Mouse (Mus musculus) brain, adult 2 months (tissue): ENCODE results near the gene Mcrip2.

Source experiments
- DNase-seq: peaks from one replicate; pipeline ENCODE4 v3.0.0; 2011; ENCODE audit warnings: low read depth, low spot score

Mcrip2 gene

GRCm38 (mm10) chr17:25834595-25835222 lies 33.9 kb downstream of the Mcrip2 start:
- no peak for DNase-seq

GRCm38 (mm10) chr17:25833961-25834594 lies 34.5 kb downstream of the Mcrip2 start:
- no peak for DNase-seq

GRCm38 (mm10) chr17:25833291-25833663 lies 35.3 kb downstream of the Mcrip2 start, which contains the start of gene Stub1:
TSS of gene Stub1 (minus strand) at chr17:25833404.
- peak; percentile 96 for DNase-seq

GRCm38 (mm10) chr17:25832436-25833290 lies 35.9 kb downstream of the Mcrip2 start:
- DNase-seq, result peak; percentile 100

GRCm38 (mm10) chr17:25831451-25832281 lies 36.9 kb downstream of the Mcrip2 start:
- DNase-seq, result no peak

GRCm38 (mm10) chr17:25830806-25831431 lies 37.6 kb downstream of the Mcrip2 start:
- no peak for DNase-seq

GRCm38 (mm10) chr17:25830200-25830753 lies 38.3 kb downstream of the Mcrip2 start:
- DNase-seq, result no peak

GRCm38 (mm10) chr17:25829558-25830017 lies 39.0 kb downstream of the Mcrip2 start:
- DNase-seq, result no peak

GRCm38 (mm10) chr17:25828712-25829557 lies 39.6 kb downstream of the Mcrip2 start, which contains the start of gene Jmjd8:
TSS of gene Jmjd8 (plus strand) at chr17:25828867.
- peak; percentile 97 for DNase-seq

- no peak for DNase-seq
Observed at GRCm38 (mm10) chr17:25828223-25828594, 40.4 kb downstream of the Mcrip2 start.

GRCm38 (mm10) chr17:25827546-25828222 lies 40.9 kb downstream of the Mcrip2 start:
- no peak for DNase-seq

- DNase-seq, result no peak
Observed at GRCm38 (mm10) chr17:25827011-25827410, 41.6 kb downstream of the Mcrip2 start.

- DNase-seq, result no peak
Observed at GRCm38 (mm10) chr17:25825984-25826570, 42.5 kb downstream of the Mcrip2 start.

- no peak for DNase-seq
Observed at GRCm38 (mm10) chr17:25825311-25825710, 43.3 kb downstream of the Mcrip2 start.

GRCm38 (mm10) chr17:25824362-25825142 lies 44.0 kb downstream of the Mcrip2 start:
- no peak for DNase-seq

GRCm38 (mm10) chr17:25823452-25823851 lies 45.1 kb downstream of the Mcrip2 start, which contains the start of gene Wdr24:
TSS of gene Wdr24 (plus strand) at chr17:25823627.
- peak; percentile 96 for DNase-seq

GRCm38 (mm10) chr17:25818851-25819780 lies 49.4 kb downstream of the Mcrip2 start:
- no peak for DNase-seq
